Mouse (Mus musculus) olfactory bulb, adult 2 months (tissue): Measurements from ENCODE around the gene Srf. TPM values are rescaled to one million over a fixed set of nuclear protein-coding genes. Genes with fewer than 3 reads are reported as not detected.

ENCODE experiments used
- H3K27ac ChIP-seq: fragments of 200-500 bp; 2 replicates; pipeline ENCODE4 v1.5.1; 2012; ENCODE audit warnings: low read depth, low read length; ENCODE audit not compliant: insufficient read depth
- H3K4me1 ChIP-seq: fragments of 200-500 bp; 2 replicates; pipeline ENCODE4 v1.6.1; 2012; ENCODE audit warnings: low read length; ENCODE audit not compliant: control insufficient read depth, insufficient read depth
- H3K4me3 ChIP-seq: fragments of 200-500 bp; 2 replicates; pipeline ENCODE4 v1.5.1; 2012; ENCODE audit warnings: mild to moderate bottlenecking, low read depth, low read length, moderate library complexity; ENCODE audit not compliant: insufficient read depth
- CTCF ChIP-seq: fragments of 200-500 bp; IDR thresholded peaks from 2 replicates; pipeline ENCODE4 v1.5.1; 2012; ENCODE audit warnings: low read depth, mild to moderate bottlenecking, low read length, moderate library complexity; ENCODE audit not compliant: insufficient read depth
- POLR2A ChIP-seq: fragments of 200-500 bp; IDR thresholded peaks from 2 replicates; pipeline ENCODE4 v1.6.1; 2012; ENCODE audit warnings: mild to moderate bottlenecking, low read depth, low read length, moderate library complexity; ENCODE audit not compliant: insufficient read depth
- WGBS: fragments of 180-500 bp; shearing (Covaris S2); methylation state at CpG from one replicate; pipeline ENCODE4 v1.1.7; 2018; 5-methylcytosine and 5-hydroxymethylcytosine counted together
- polyA plus RNA-seq: library from polyadenylated mRNA; stranded (reverse); fragments of >200 nt; gene quantifications from 2 replicates; pipeline ENCODE4 v1.2.4, GENCODE M21; 2012; ENCODE audit warnings: low replicate concordance; ENCODE audit not compliant: missing spikeins, insufficient read depth, insufficient read length

Srf gene
- polyA plus RNA-seq, result not detected in 2 replicates

GRCm38 (mm10) chr17:46555673-46556583 lies at the start of gene Srf:
Gene Srf, minus strand, starts transcription at chr17:46556175.
- peaks cover 25% of the 10 kb centered on the region for H3K4me1 ChIP-seq
- peak; percentile 52; the same call in 1 of the 2 replicates for TF ChIP-seq CTCF
- TF ChIP-seq POLR2A, result peak; percentile 33; the same call in 1 of the 2 replicates

GRCm38 (mm10) chr17:46605126-46605525 lies 49.2 kb upstream of the Srf start:
- H3K27ac ChIP-seq, result no peak overlapping the region
- H3K4me3 ChIP-seq, result no peak overlapping the region
- peaks cover 9% of the 10 kb centered on the region for H3K4me1 ChIP-seq
- TF ChIP-seq POLR2A (no peak), CTCF (no peak)
- 91% methylated on average over 5 of the region's 5 CpGs for WGBS

More at GRCm38 (mm10) chr17:46555673-46556583, at the start of gene Srf:
- peak within 1 kb of the TSS; percentile 94 for H3K4me3 ChIP-seq
- peak within 1 kb of the TSS; percentile 91 for H3K27ac ChIP-seq
- under 1% methylated on average over 87 of the region's 87 CpGs for WGBS

DNA sequence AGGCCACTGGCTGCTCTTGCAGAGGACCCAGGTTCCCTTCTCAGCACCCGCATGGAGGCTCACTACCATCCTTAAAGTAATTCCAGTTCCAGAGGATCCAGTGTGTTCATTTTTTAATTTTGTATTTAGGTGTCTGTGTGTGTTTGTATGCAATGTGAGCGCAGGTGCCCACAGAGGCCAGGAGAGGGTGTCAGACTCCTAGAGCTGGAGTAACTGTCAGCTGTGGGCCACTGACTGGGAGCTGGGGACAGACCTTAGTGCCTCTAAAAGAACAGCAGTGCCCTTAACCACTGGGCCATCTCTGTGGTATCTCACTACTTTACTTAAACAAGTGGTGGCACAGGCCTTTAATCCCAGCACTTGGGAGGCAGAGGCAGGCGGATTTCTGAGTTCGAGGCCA lies 47.3 kb upstream of the Srf start:
- TF ChIP-seq CTCF, result no peak
- TF ChIP-seq POLR2A, result no peak
- no peak overlapping the region for H3K27ac ChIP-seq
- H3K4me3 ChIP-seq, result no peak overlapping the region
- H3K4me1 ChIP-seq, result peaks cover 8% of the 10 kb centered on the region
- 96% methylated on average over 4 of the region's 4 CpGs for WGBS

- no peak for TF ChIP-seq POLR2A
- no peak for TF ChIP-seq CTCF
- WGBS, result 85% methylated on average over 9 of the region's 9 CpGs
These were observed 46.2 kb upstream of the Srf start for GRCm38 (mm10) chr17:46602212-46602611.

GRCm38 (mm10) chr17:46600569-46600968 lies 44.6 kb upstream of the Srf start:
- TF ChIP-seq POLR2A (no peak), CTCF (no peak)
- WGBS, result 93% methylated on average over 2 of the region's 2 CpGs
- H3K4me1 ChIP-seq, result no peaks in the 10 kb centered on the region; the same call in 1 of the 2 replicates
- no peak overlapping the region for H3K4me3 ChIP-seq
- no peak overlapping the region for H3K27ac ChIP-seq

More at GRCm38 (mm10) chr17:46602212-46602611, 46.2 kb upstream of the Srf start:
- H3K4me3 ChIP-seq, result no peak overlapping the region
- no peak overlapping the region for H3K27ac ChIP-seq
- H3K4me1 ChIP-seq, result peaks cover under 1% of the 10 kb centered on the region; the same call in 1 of the 2 replicates

GRCm38 (mm10) chr17:46598963-46599362 lies 43.0 kb upstream of the Srf start:
- TF ChIP-seq POLR2A (no peak), CTCF (no peak)
- Histone ChIP-seq H3K27ac (no peak overlapping the region), H3K4me1 (peaks cover 6% of the 10 kb centered on the region), H3K4me3 (no peak overlapping the region)
- 90% methylated on average over 4 of the region's 4 CpGs for WGBS

- no peak overlapping the region for H3K4me3 ChIP-seq
- TF ChIP-seq POLR2A, result no peak
- TF ChIP-seq CTCF, result no peak
- WGBS, result 94% methylated on average over 11 of the region's 11 CpGs
- H3K27ac ChIP-seq, result no peak overlapping the region
- H3K4me1 ChIP-seq, result peaks cover 6% of the 10 kb centered on the region
These were observed 42.0 kb upstream of the Srf start for GRCm38 (mm10) chr17:46597956-46598355.

GRCm38 (mm10) chr17:46595336-46595735 lies 39.4 kb upstream of the Srf start:
- peaks cover 6% of the 10 kb centered on the region for H3K4me1 ChIP-seq
- H3K27ac ChIP-seq, result no peak overlapping the region
- 66% methylated on average over 6 of the region's 6 CpGs for WGBS

DNA sequence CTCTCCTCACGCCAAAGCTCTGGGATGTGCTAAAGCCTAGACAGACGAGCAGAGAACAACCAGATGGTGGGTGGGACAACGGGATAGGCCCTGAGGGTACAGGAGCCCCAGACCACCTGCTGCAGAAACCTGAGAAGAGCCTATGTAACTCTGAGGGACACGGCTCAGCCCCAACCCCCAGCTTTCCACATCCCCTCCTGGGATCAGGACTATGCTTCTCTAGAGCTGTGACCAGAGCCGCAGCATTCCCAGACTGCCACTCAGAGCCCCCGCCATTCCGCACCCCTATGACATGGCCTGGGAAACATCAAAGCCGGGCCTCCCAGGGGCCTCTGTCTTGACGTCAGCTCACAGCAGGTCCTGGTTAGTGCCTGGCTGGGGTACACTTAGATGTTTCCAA lies 38.6 kb upstream of the Srf start:
- WGBS, result 80% methylated on average over 9 of the region's 9 CpGs
- Histone ChIP-seq H3K4me1 (peaks cover 6% of the 10 kb centered on the region), H3K4me3 (no peak overlapping the region), H3K27ac (no peak overlapping the region)
- TF ChIP-seq CTCF, result no peak
- no peak for TF ChIP-seq POLR2A

More at GRCm38 (mm10) chr17:46595336-46595735, 39.4 kb upstream of the Srf start:
- H3K4me3 ChIP-seq, result no peak overlapping the region
- TF ChIP-seq POLR2A (no peak), CTCF (no peak)
